Mouse (Mus musculus) forebrain, embryonic 16.5 days (tissue): ENCODE measurements around the gene Ngdn. TPM values are rescaled to one million over a fixed set of nuclear protein-coding genes. Genes with fewer than 3 reads are reported as not detected.
"Not testable (repeated sequence)": the region's sequence is repeated elsewhere in the genome, so short reads cannot be mapped to it uniquely, and the experiment has no call there.

Experiments used
- ATAC-seq: fragments of 200-750 bp; cut with Nextera tagmentation; 2 replicates; pipeline ENCODE4 v1.8.0; 2017; ENCODE audit warnings: mild to moderate bottlenecking, moderate library complexity
- H3K27ac ChIP-seq: fragments of 300-500 bp; sonication (generic); 2 replicates; pipeline ENCODE4 v1.5.1; 2014; ENCODE audit warnings: low read length, control low read depth
- H3K27me3 ChIP-seq: fragments of 300-500 bp; sonication (generic); replicated peaks from 2 replicates; pipeline ENCODE4 v1.6.1; 2014; ENCODE audit warnings: low read length; ENCODE audit not compliant: control insufficient read depth, insufficient read depth
- H3K36me3 ChIP-seq: fragments of 300-500 bp; sonication (generic); 2 replicates; pipeline ENCODE4 v1.6.1; 2014; ENCODE audit not compliant: control insufficient read depth, insufficient read depth
- H3K4me1 ChIP-seq: fragments of 300-500 bp; sonication (generic); replicated peaks from 2 replicates; pipeline ENCODE4 v1.6.1; 2014; ENCODE audit warnings: low read length; ENCODE audit not compliant: control insufficient read depth, insufficient read depth
- H3K4me2 ChIP-seq: fragments of 300-500 bp; sonication (generic); 2 replicates; pipeline ENCODE4 v1.6.1; 2014; ENCODE audit warnings: mild to moderate bottlenecking, low read length, control low read depth
- H3K4me3 ChIP-seq: fragments of 300-500 bp; sonication (generic); replicated peaks from 2 replicates; pipeline ENCODE4 v1.5.1; 2014; ENCODE audit warnings: mild to moderate bottlenecking, low read length, control low read depth
- H3K9ac ChIP-seq: fragments of 300-500 bp; sonication (generic); replicated peaks from 2 replicates; pipeline ENCODE4 v1.6.1; 2014; ENCODE audit warnings: low read depth, low read length, control low read depth
- H3K9me3 ChIP-seq: fragments of 300-500 bp; sonication (generic); 2 replicates; pipeline ENCODE4 v1.6.1; 2016; ENCODE audit warnings: low read length; ENCODE audit not compliant: control insufficient read depth
- whole genome bisulfite sequencing: fragments of 180-500 bp; shearing (Covaris S2); extraction: QIAGEN DNeasy Blood & Tissue Kit; methylation state at CpG from one replicate; pipeline ENCODE4 v1.1.7; 2014; 5-methylcytosine and 5-hydroxymethylcytosine counted together
- polyA plus RNA-seq: library from polyadenylated mRNA; unstranded; fragments of >200 nt; fragmentation: Nextera tagmentation; extraction: Ambion mirVana; gene quantifications from 2 replicates; pipeline ENCODE4 v1.2.1, GENCODE M21; 2015

Gene Ngdn
- polyA plus RNA-seq, 1 experiment from 2014 or later = 61.2 TPM

DNA sequence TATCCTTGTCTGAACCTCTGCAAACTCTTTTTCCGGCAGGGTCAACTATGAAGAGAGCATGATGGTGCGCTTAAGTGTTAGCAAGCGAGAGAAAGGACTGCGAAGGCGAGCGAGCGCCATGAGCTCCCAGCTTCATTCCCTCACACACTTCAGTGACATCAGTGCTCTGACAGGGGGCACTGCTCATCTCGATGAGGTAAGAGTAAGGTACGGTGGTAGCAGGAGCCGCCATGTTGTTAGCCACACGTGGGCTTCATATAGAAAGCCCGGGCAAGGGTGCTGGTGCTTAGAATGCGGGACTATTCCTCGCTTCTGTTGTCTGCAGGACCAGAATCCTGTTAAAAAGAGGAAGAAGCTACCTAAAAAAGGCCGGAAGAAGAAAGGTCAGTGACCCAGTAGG is 7.8 kb downstream of the Ngdn start:
- Histone ChIP-seq H3K9me3 (no peaks in the 10 kb centered on the region), H3K4me2 (no peak overlapping the region), H3K9ac (no peak overlapping the region), H3K4me3 (no peak overlapping the region), H3K4me1 (peaks cover 7% of the 10 kb centered on the region), H3K36me3 (peaks cover 20% of the 10 kb centered on the region), H3K27me3 (no peaks in the 10 kb centered on the region), H3K27ac (no peak overlapping the region)
- WGBS = 93% methylated on average over 15 of the region's 15 CpGs
- ATAC-seq = no peak

DNA sequence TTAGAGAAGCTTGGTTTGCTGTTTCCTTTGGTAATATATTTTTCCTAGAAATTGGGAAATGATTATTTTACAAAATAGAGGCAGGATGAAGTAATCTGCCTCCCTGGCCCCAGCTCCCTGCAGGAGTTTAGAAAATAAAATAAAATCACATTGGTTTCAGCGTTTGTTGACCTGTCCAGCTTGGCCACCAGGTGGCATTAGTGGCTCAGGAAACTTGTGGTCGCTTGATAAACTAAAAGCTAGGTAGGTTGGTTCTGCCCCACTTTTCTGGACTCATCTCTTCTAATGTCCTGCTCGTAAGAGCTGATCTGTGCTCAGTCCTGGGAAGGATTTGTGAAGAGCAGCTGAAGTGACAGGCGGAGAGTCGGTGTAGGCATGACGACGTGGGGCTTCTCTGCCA is 9.0 kb downstream of the Ngdn start:
- WGBS = 64% methylated on average over 7 of the region's 7 CpGs
- no peaks in the 10 kb centered on the region for H3K27me3 ChIP-seq
- no peak overlapping the region for H3K4me2 ChIP-seq
- H3K4me3 ChIP-seq = no peak overlapping the region
- no peaks in the 10 kb centered on the region for H3K9me3 ChIP-seq
- no peak overlapping the region for H3K9ac ChIP-seq
- ATAC-seq = no peak
- H3K36me3 ChIP-seq = peaks cover 20% of the 10 kb centered on the region
- H3K4me1 ChIP-seq = peaks cover 19% of the 10 kb centered on the region
- H3K27ac ChIP-seq = no peak overlapping the region

GRCm38 (mm10) chr14:55025527-55025926 is 10.3 kb downstream of the Ngdn start:
- WGBS = 81% methylated on average over 5 of the region's 5 CpGs

GRCm38 (mm10) chr14:55027251-55027650 is 12.0 kb downstream of the Ngdn start:
- H3K4me1 ChIP-seq = peaks cover 32% of the 10 kb centered on the region
- H3K4me2 ChIP-seq = no peak overlapping the region; the same call in 1 of the 2 replicates
- no peak overlapping the region for H3K9ac ChIP-seq
- ATAC-seq = peak; percentile 6; the same call in 1 of the 2 replicates
- H3K27ac ChIP-seq = peak overlapping the region; percentile 90
- peaks cover 15% of the 10 kb centered on the region for H3K36me3 ChIP-seq
- H3K9me3 ChIP-seq = no peaks in the 10 kb centered on the region
- WGBS = 11% methylated on average over 5 of the region's 5 CpGs
- no peaks in the 10 kb centered on the region for H3K27me3 ChIP-seq
- H3K4me3 ChIP-seq = no peak overlapping the region

More at GRCm38 (mm10) chr14:55025527-55025926, 10.3 kb downstream of the Ngdn start:
- no peak overlapping the region for H3K4me2 ChIP-seq
- no peak overlapping the region for H3K4me3 ChIP-seq
- H3K27ac ChIP-seq = no peak overlapping the region
- ATAC-seq = no peak
- no peaks in the 10 kb centered on the region for H3K27me3 ChIP-seq
- peaks cover 20% of the 10 kb centered on the region for H3K36me3 ChIP-seq
- H3K4me1 ChIP-seq = peaks cover 26% of the 10 kb centered on the region
- no peak overlapping the region for H3K9ac ChIP-seq
- H3K9me3 ChIP-seq = no peaks in the 10 kb centered on the region

GRCm38 (mm10) chr14:55027653-55028052 is 12.4 kb downstream of the Ngdn start:
- Histone ChIP-seq H3K9ac (peak overlapping the region; percentile 42; the same call in 1 of the 2 replicates), H3K4me2 (peak overlapping the region; percentile 17), H3K9me3 (no peaks in the 10 kb centered on the region), H3K27ac (peak overlapping the region; percentile 90), H3K36me3 (peaks cover 11% of the 10 kb centered on the region), H3K27me3 (no peaks in the 10 kb centered on the region), H3K4me1 (peaks cover 35% of the 10 kb centered on the region), H3K4me3 (no peak overlapping the region)
- WGBS = 1% methylated on average over 6 of the region's 6 CpGs
- ATAC-seq = peak; percentile 27

DNA sequence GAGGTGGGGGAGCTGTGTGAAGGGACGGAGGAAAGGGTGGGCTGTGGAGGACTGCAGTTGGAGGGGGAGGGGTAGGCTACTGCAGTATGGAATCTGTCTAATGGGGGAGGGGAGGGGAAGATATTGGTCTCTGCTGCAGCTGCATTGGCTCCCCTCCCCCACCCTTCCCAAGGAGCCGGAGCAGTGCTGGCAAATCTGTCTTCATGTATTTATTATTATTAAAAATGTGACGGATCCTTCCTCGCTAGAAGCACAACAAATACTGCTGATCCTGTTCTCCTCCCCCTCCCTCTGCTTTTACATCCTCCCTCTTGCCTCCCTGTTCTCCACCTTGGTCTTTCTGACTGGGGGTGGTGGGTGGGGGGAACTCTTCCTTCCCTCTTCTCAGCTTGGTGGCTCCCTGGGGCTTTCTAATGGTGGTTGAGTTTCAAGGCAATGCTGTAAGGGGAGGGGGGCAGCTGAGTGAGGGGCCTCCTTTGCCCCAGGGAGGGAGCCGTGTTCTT is 13.1 kb downstream of the Ngdn start:
- peak overlapping the region; percentile 48 for H3K9ac ChIP-seq
- H3K4me1 ChIP-seq = peaks cover 42% of the 10 kb centered on the region
- 0 out of 2 replicates have a peak, but pooled peaks cover 5% of the 10 kb centered on the region for H3K36me3 ChIP-seq
- H3K9me3 ChIP-seq = no peaks in the 10 kb centered on the region
- peak overlapping the region; percentile 90 for H3K27ac ChIP-seq
- no peaks in the 10 kb centered on the region for H3K27me3 ChIP-seq
- WGBS = 5% methylated on average over 5 of the region's 5 CpGs
- peak; percentile 59 for ATAC-seq
- no peak overlapping the region; the same call in 1 of the 2 replicates for H3K4me3 ChIP-seq
- peak overlapping the region; percentile 41 for H3K4me2 ChIP-seq

- ATAC-seq = peak; percentile 26; the same call in 1 of the 2 replicates
- peaks cover 43% of the 10 kb centered on the region for H3K4me1 ChIP-seq
Measured at GRCm38 (mm10) chr14:55029034-55029698, 13.9 kb downstream of the Ngdn start.

DNA sequence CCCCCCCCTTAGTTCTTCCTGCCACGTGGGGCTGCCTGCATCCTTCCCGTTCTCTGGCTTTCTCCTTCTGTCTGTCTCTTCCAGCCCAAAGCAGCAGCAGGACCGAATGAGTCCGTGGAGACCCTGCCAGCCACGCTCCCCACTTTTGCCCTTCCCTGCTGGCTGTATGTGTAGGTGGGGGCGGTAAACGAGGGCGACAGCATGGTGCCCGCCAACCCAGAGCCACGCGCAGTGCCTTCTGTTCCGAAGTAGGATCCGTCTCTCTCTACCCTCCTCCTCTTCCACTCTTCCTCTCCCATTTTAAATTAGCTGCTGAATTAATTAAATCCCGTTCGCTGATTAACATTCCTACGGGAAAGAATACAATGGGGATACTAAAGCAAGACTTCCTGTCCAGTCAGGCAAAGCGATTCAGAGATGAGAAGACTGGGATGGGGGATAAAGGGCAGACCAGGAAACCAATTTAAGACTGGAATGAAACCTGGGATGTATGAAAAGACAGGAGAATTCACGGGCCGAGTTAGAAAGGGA is 17.5 kb downstream of the Ngdn start:
- Histone ChIP-seq H3K36me3 (no peaks in the 10 kb centered on the region), H3K4me3 (0 out of 2 replicates have a peak overlapping the region, but pooled peaks have one; percentile 7), H3K9me3 (no peaks in the 10 kb centered on the region), H3K4me2 (peak overlapping the region; percentile 40), H3K27ac (peak overlapping the region; percentile 77), H3K27me3 (no peaks in the 10 kb centered on the region), H3K4me1 (peaks cover 39% of the 10 kb centered on the region), H3K9ac (peak overlapping the region; percentile 24; the same call in 1 of the 2 replicates)
- under 1% methylated on average over 19 of the region's 19 CpGs for WGBS
- peak; percentile 77 for ATAC-seq

More at GRCm38 (mm10) chr14:55029034-55029698, 13.9 kb downstream of the Ngdn start:
- H3K4me3 ChIP-seq = no peak overlapping the region
- WGBS = 6% methylated on average over 11 of the region's 11 CpGs
- peak overlapping the region; percentile 90 for H3K27ac ChIP-seq
- H3K36me3 ChIP-seq = 0 out of 2 replicates have a peak, but pooled peaks cover 5% of the 10 kb centered on the region
- H3K4me2 ChIP-seq = peak overlapping the region; percentile 41
- H3K9ac ChIP-seq = peak overlapping the region; percentile 48
- no peaks in the 10 kb centered on the region for H3K9me3 ChIP-seq
- H3K27me3 ChIP-seq = no peaks in the 10 kb centered on the region

DNA sequence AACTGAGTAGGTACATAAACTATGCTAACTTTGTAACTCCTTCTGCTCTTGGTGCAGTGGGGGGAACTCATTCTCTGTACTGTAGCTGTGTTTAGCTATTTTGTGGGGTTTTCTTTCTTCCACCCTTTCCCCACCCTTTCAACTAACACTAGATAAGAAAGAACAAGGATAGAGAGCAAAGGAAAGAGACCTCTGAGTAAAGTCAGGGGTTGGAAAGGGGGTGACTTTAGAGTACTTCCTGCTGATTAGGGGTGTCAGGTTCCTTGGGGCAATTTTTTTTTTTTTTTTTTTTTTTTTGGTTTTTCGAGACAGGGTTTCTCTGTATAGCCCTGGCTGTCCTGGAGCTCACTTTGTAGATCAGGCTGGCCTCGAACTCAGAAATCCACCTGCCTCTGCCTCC is 28.4 kb downstream of the Ngdn start:
- not testable (repeated sequence) for H3K9me3 ChIP-seq, ATAC-seq, H3K27ac ChIP-seq, H3K27me3 ChIP-seq, H3K36me3 ChIP-seq, H3K4me3 ChIP-seq, H3K4me1 ChIP-seq, H3K9ac ChIP-seq, H3K4me2 ChIP-seq
- no CpG with 5 or more reads among the region's 2 CpGs for WGBS
